Mouse (Mus musculus): Measurements from ENCODE around the gene Fam84b. TPM values are rescaled to one million over a fixed set of nuclear protein-coding genes. Genes with fewer than 3 reads are reported as not detected.
A peak's percentile ranks its signal among the peaks of the same experiment; 100 is the strongest.

The Fam84b gene
- 71.9 and 82.4 TPM in 2 replicates for polyA plus RNA-seq (2015; fragmentation: Nextera tagmentation; extraction: Ambion mirVana)

GRCm38 (mm10) chr15:60853231-60853999 lies at the start of gene Fam84b:
TSS of gene Fam84b (minus strand) at chr15:60853778.
- 16% methylated on average over 17 of the region's 17 CpGs for WGBS
- H3K4me1 ChIP-seq (replicated peaks; ENCODE audit: control insufficient read depth, insufficient read depth, low read length) = no peaks in the 10 kb centered on the region
- ATAC-seq = peak; percentile 36; the same call in 1 of the 2 replicates
- H3K27ac ChIP-seq (ENCODE audit: low read depth, low read length) = no peak within 1 kb of the TSS
- TF ChIP-seq CTCF (IDR thresholded peaks at IDR 0.05; ENCODE audit: low read depth) = peak; percentile 37; the same call in 1 of the 2 replicates
- H3K36me3 ChIP-seq (ENCODE audit: control insufficient read depth, insufficient read depth) = no peaks in the 10 kb centered on the region
- H3K4me3 ChIP-seq (ENCODE audit: low read depth, low read length) = no peak within 1 kb of the TSS
- H3K9ac ChIP-seq (ENCODE audit: low read depth, low read length) = no peak within 1 kb of the TSS
- H3K9me3 ChIP-seq (ENCODE audit: control insufficient read depth) = no peaks in the 10 kb centered on the region
- H3K27me3 ChIP-seq (replicated peaks; ENCODE audit: control insufficient read depth, insufficient read depth, low read length) = no peaks in the 10 kb centered on the region
- H3K4me2 ChIP-seq (replicated peaks; ENCODE audit: low read depth) = peak within 1 kb of the TSS; percentile 37

- no peak overlapping the region for H3K27ac ChIP-seq (ENCODE audit: low read depth, low read length)
- no peaks in the 10 kb centered on the region for H3K36me3 ChIP-seq (ENCODE audit: control insufficient read depth, insufficient read depth)
- no peak for TF ChIP-seq CTCF (IDR thresholded peaks at IDR 0.05; ENCODE audit: low read depth)
- no peaks in the 10 kb centered on the region for H3K9me3 ChIP-seq (ENCODE audit: control insufficient read depth)
- no peaks in the 10 kb centered on the region for H3K27me3 ChIP-seq (replicated peaks; ENCODE audit: control insufficient read depth, insufficient read depth, low read length)
- no peak overlapping the region for H3K9ac ChIP-seq (ENCODE audit: low read depth, low read length)
- no peak overlapping the region for H3K4me3 ChIP-seq (ENCODE audit: low read depth, low read length)
- H3K4me1 ChIP-seq (replicated peaks; ENCODE audit: control insufficient read depth, insufficient read depth, low read length) = no peaks in the 10 kb centered on the region
- no peak for ATAC-seq
- H3K4me2 ChIP-seq (replicated peaks; ENCODE audit: low read depth) = no peak overlapping the region
- 77% methylated on average over 6 of the region's 6 CpGs for WGBS
Observed at GRCm38 (mm10) chr15:60898187-60898965, 44.8 kb upstream of the Fam84b start.

GRCm38 (mm10) chr15:60896040-60896439 lies 42.5 kb upstream of the Fam84b start:
- Histone ChIP-seq H3K9ac (ENCODE audit: low read depth, low read length) (no peak overlapping the region), H3K9me3 (ENCODE audit: control insufficient read depth) (no peaks in the 10 kb centered on the region), H3K4me1 (replicated peaks; ENCODE audit: control insufficient read depth, insufficient read depth, low read length) (no peaks in the 10 kb centered on the region), H3K27me3 (replicated peaks; ENCODE audit: control insufficient read depth, insufficient read depth, low read length) (no peaks in the 10 kb centered on the region), H3K4me2 (replicated peaks; ENCODE audit: low read depth) (no peak overlapping the region), H3K27ac (ENCODE audit: low read depth, low read length) (no peak overlapping the region), H3K36me3 (ENCODE audit: control insufficient read depth, insufficient read depth) (no peaks in the 10 kb centered on the region), H3K4me3 (ENCODE audit: low read depth, low read length) (no peak overlapping the region)
- WGBS = 84% methylated on average over 2 of the region's 2 CpGs
- TF ChIP-seq CTCF (IDR thresholded peaks at IDR 0.05; ENCODE audit: low read depth) = no peak
- no peak for ATAC-seq

GRCm38 (mm10) chr15:60892976-60893463 lies 39.4 kb upstream of the Fam84b start:
- H3K9me3 ChIP-seq (ENCODE audit: control insufficient read depth) = no peaks in the 10 kb centered on the region
- WGBS = 62% methylated on average over 3 of the region's 3 CpGs
- no peaks in the 10 kb centered on the region for H3K4me1 ChIP-seq (replicated peaks; ENCODE audit: control insufficient read depth, insufficient read depth, low read length)
- ATAC-seq = no peak
- no peak overlapping the region for H3K4me3 ChIP-seq (ENCODE audit: low read depth, low read length)
- H3K27ac ChIP-seq (ENCODE audit: low read depth, low read length) = no peak overlapping the region
- TF ChIP-seq CTCF (IDR thresholded peaks at IDR 0.05; ENCODE audit: low read depth) = no peak
- H3K36me3 ChIP-seq (ENCODE audit: control insufficient read depth, insufficient read depth) = no peaks in the 10 kb centered on the region
- H3K4me2 ChIP-seq (replicated peaks; ENCODE audit: low read depth) = no peak overlapping the region
- no peaks in the 10 kb centered on the region for H3K27me3 ChIP-seq (replicated peaks; ENCODE audit: control insufficient read depth, insufficient read depth, low read length)
- H3K9ac ChIP-seq (ENCODE audit: low read depth, low read length) = no peak overlapping the region

- H3K27ac ChIP-seq (ENCODE audit: low read depth, low read length) = no peak overlapping the region
- no peak overlapping the region for H3K9ac ChIP-seq (ENCODE audit: low read depth, low read length)
- H3K4me1 ChIP-seq (replicated peaks; ENCODE audit: control insufficient read depth, insufficient read depth, low read length) = no peaks in the 10 kb centered on the region
- no peak overlapping the region for H3K4me3 ChIP-seq (ENCODE audit: low read depth, low read length)
- H3K27me3 ChIP-seq (replicated peaks; ENCODE audit: control insufficient read depth, insufficient read depth, low read length) = no peaks in the 10 kb centered on the region
- no peak overlapping the region for H3K4me2 ChIP-seq (replicated peaks; ENCODE audit: low read depth)
- TF ChIP-seq CTCF (IDR thresholded peaks at IDR 0.05; ENCODE audit: low read depth) = no peak
- ATAC-seq = no peak; the same call in 1 of the 2 replicates
- H3K36me3 ChIP-seq (ENCODE audit: control insufficient read depth, insufficient read depth) = no peaks in the 10 kb centered on the region
- WGBS = 67% methylated on average over 2 of the region's 2 CpGs
- no peaks in the 10 kb centered on the region for H3K9me3 ChIP-seq (ENCODE audit: control insufficient read depth)
Observed at GRCm38 (mm10) chr15:60888724-60889123, 35.1 kb upstream of the Fam84b start.

- H3K9me3 ChIP-seq (ENCODE audit: control insufficient read depth) = no peaks in the 10 kb centered on the region
- no peak overlapping the region for H3K4me2 ChIP-seq (replicated peaks; ENCODE audit: low read depth)
- no peak overlapping the region for H3K9ac ChIP-seq (ENCODE audit: low read depth, low read length)
- no peaks in the 10 kb centered on the region for H3K27me3 ChIP-seq (replicated peaks; ENCODE audit: control insufficient read depth, insufficient read depth, low read length)
- ATAC-seq = no peak
- H3K4me1 ChIP-seq (replicated peaks; ENCODE audit: control insufficient read depth, insufficient read depth, low read length) = no peaks in the 10 kb centered on the region
- no peak for TF ChIP-seq CTCF (IDR thresholded peaks at IDR 0.05; ENCODE audit: low read depth)
- H3K27ac ChIP-seq (ENCODE audit: low read depth, low read length) = no peak overlapping the region
- H3K4me3 ChIP-seq (ENCODE audit: low read depth, low read length) = no peak overlapping the region
- WGBS = 82% methylated on average over 6 of the region's 6 CpGs
- H3K36me3 ChIP-seq (ENCODE audit: control insufficient read depth, insufficient read depth) = no peaks in the 10 kb centered on the region
Observed at GRCm38 (mm10) chr15:60875721-60876120, 22.1 kb upstream of the Fam84b start.

Measured in intestine, postnatal 0 days (tissue).